Mouse (Mus musculus) liver, embryonic 16.5 days (tissue): ENCODE results near the gene Cd80. TPM values are rescaled to one million over a fixed set of nuclear protein-coding genes. Genes with fewer than 3 reads are reported as not detected.

ENCODE experiments used
- ATAC-seq: fragments of 200-750 bp; cut with Nextera tagmentation; 2 replicates; pipeline ENCODE4 v1.8.0; 2017; ENCODE audit warnings: low read depth, mild to moderate bottlenecking, moderate number of reproducible peaks, moderate library complexity
- H3K27ac ChIP-seq: fragments of 300-500 bp; sonication (generic); 2 replicates; pipeline ENCODE4 v1.5.1; 2014; ENCODE audit warnings: mild to moderate bottlenecking, low read length
- H3K27me3 ChIP-seq: fragments of 300-500 bp; sonication (generic); 2 replicates; pipeline ENCODE4 v1.6.1; 2014; ENCODE audit warnings: low read depth, low read length, mixed read lengths; ENCODE audit not compliant: control insufficient read depth, insufficient read depth
- H3K36me3 ChIP-seq: fragments of 300-500 bp; sonication (generic); 2 replicates; pipeline ENCODE4 v1.6.1; 2014; ENCODE audit warnings: mild to moderate bottlenecking; ENCODE audit not compliant: control insufficient read depth, insufficient read depth
- H3K4me1 ChIP-seq: fragments of 300-500 bp; sonication (generic); 2 replicates; pipeline ENCODE4 v1.6.1; 2014; ENCODE audit warnings: low read depth, low read length, mixed read lengths; ENCODE audit not compliant: control insufficient read depth
- H3K4me2 ChIP-seq: fragments of 300-500 bp; sonication (generic); 2 replicates; pipeline ENCODE4 v1.6.1; 2014; ENCODE audit warnings: low read depth, low read length, mixed read lengths
- H3K4me3 ChIP-seq: fragments of 300-500 bp; sonication (generic); 2 replicates; pipeline ENCODE4 v1.5.1; 2014; ENCODE audit warnings: low read depth, mild to moderate bottlenecking, low read length
- H3K9ac ChIP-seq: fragments of 300-500 bp; sonication (generic); 2 replicates; pipeline ENCODE4 v1.6.1; 2014; ENCODE audit warnings: low read depth, low read length
- H3K9me3 ChIP-seq: fragments of 300-500 bp; sonication (generic); replicated peaks from 2 replicates; pipeline ENCODE4 v1.6.1; 2016; ENCODE audit warnings: low read length; ENCODE audit not compliant: control insufficient read depth
- WGBS: fragments of 180-500 bp; shearing (Covaris S2); extraction: QIAGEN DNeasy Blood & Tissue Kit; methylation state at CpG from one replicate; pipeline ENCODE4 v1.1.7; 2014; ENCODE audit not compliant: insufficient replicate concordance; 5-methylcytosine and 5-hydroxymethylcytosine counted together
- polyA plus RNA-seq: library from polyadenylated mRNA; unstranded; fragments of >200 nt; fragmentation: Nextera tagmentation; extraction: Ambion mirVana; gene quantifications from 2 replicates; pipeline ENCODE4 v1.2.1, GENCODE M21; 2015

The Cd80 gene
- polyA plus RNA-seq, 1 experiment from 2014 or later: 0.21 TPM

- H3K27me3 ChIP-seq: no peaks in the 10 kb centered on the region
- peak within 1 kb of the TSS; percentile 37 for H3K4me2 ChIP-seq
- H3K27ac ChIP-seq: peak within 1 kb of the TSS; percentile 56
- WGBS: 48% methylated on average over 11 of the region's 11 CpGs
- H3K9ac ChIP-seq: peak within 1 kb of the TSS; percentile 10; the same call in 1 of the 2 replicates
- peak; percentile 71 for ATAC-seq
- no peaks in the 10 kb centered on the region for H3K9me3 ChIP-seq
- peaks cover 3% of the 10 kb centered on the region for H3K4me1 ChIP-seq
- no peaks in the 10 kb centered on the region for H3K36me3 ChIP-seq
- peak within 1 kb of the TSS; percentile 37 for H3K4me3 ChIP-seq
Observed at GRCm38 (mm10) chr16:38432498-38433425, 22.6 kb upstream of the Cd80 start, which contains the start of gene Pla1a. Gene Pla1a, minus strand, starts transcription at chr16:38433145.

- H3K27me3 ChIP-seq: no peaks in the 10 kb centered on the region
- no peaks in the 10 kb centered on the region for H3K36me3 ChIP-seq
- WGBS: 78% methylated on average over 8 of the region's 8 CpGs
- H3K4me3 ChIP-seq: no peak overlapping the region
- no peak for ATAC-seq
- peak overlapping the region; percentile 56 for H3K27ac ChIP-seq
- H3K9me3 ChIP-seq: no peaks in the 10 kb centered on the region
- no peak overlapping the region for H3K4me2 ChIP-seq
- peaks cover 3% of the 10 kb centered on the region for H3K4me1 ChIP-seq
- H3K9ac ChIP-seq: no peak overlapping the region
Observed at GRCm38 (mm10) chr16:38433514-38433913, 21.8 kb upstream of the Cd80 start.

GRCm38 (mm10) chr16:38434295-38434795 lies 21.0 kb upstream of the Cd80 start:
- H3K27ac ChIP-seq: no peak overlapping the region
- H3K4me3 ChIP-seq: no peak overlapping the region
- peaks cover 3% of the 10 kb centered on the region for H3K4me1 ChIP-seq
- no peak for ATAC-seq
- no peak overlapping the region for H3K4me2 ChIP-seq
- H3K9me3 ChIP-seq: no peaks in the 10 kb centered on the region
- 75% methylated on average over 4 of the region's 4 CpGs for WGBS
- no peak overlapping the region for H3K9ac ChIP-seq
- H3K27me3 ChIP-seq: no peaks in the 10 kb centered on the region
- no peaks in the 10 kb centered on the region for H3K36me3 ChIP-seq

- Histone ChIP-seq H3K4me1 (no peaks in the 10 kb centered on the region), H3K27ac (no peak overlapping the region), H3K4me2 (no peak overlapping the region), H3K9ac (no peak overlapping the region), H3K36me3 (no peaks in the 10 kb centered on the region), H3K27me3 (no peaks in the 10 kb centered on the region), H3K4me3 (no peak overlapping the region), H3K9me3 (no peaks in the 10 kb centered on the region)
- ATAC-seq: no peak
- 63% methylated on average over 1 of the region's 1 CpGs for WGBS
Observed at GRCm38 (mm10) chr16:38439190-38439589, 16.2 kb upstream of the Cd80 start.

GRCm38 (mm10) chr16:38440403-38440802 lies 15.0 kb upstream of the Cd80 start:
- 64% methylated on average over 6 of the region's 6 CpGs for WGBS
- no peak overlapping the region for H3K4me3 ChIP-seq
- H3K4me1 ChIP-seq: no peaks in the 10 kb centered on the region
- H3K9me3 ChIP-seq: no peaks in the 10 kb centered on the region
- no peak overlapping the region for H3K9ac ChIP-seq
- no peak overlapping the region for H3K4me2 ChIP-seq
- no peaks in the 10 kb centered on the region for H3K27me3 ChIP-seq
- H3K36me3 ChIP-seq: peaks cover 7% of the 10 kb centered on the region
- no peak for ATAC-seq
- H3K27ac ChIP-seq: no peak overlapping the region

GRCm38 (mm10) chr16:38441611-38442010 lies 13.8 kb upstream of the Cd80 start:
- Histone ChIP-seq H3K27me3 (no peaks in the 10 kb centered on the region), H3K27ac (no peak overlapping the region), H3K4me2 (no peak overlapping the region), H3K9ac (no peak overlapping the region), H3K4me1 (no peaks in the 10 kb centered on the region), H3K36me3 (peaks cover 15% of the 10 kb centered on the region), H3K9me3 (no peaks in the 10 kb centered on the region), H3K4me3 (no peak overlapping the region)
- 55% methylated on average over 5 of the region's 5 CpGs for WGBS
- no peak for ATAC-seq

GRCm38 (mm10) chr16:38442216-38442615 lies 13.1 kb upstream of the Cd80 start:
- no peak overlapping the region for H3K4me3 ChIP-seq
- no peak for ATAC-seq
- peaks cover 20% of the 10 kb centered on the region for H3K36me3 ChIP-seq
- H3K27me3 ChIP-seq: no peaks in the 10 kb centered on the region
- H3K4me2 ChIP-seq: no peak overlapping the region
- no peaks in the 10 kb centered on the region for H3K9me3 ChIP-seq
- no peaks in the 10 kb centered on the region for H3K4me1 ChIP-seq
- 71% methylated on average over 8 of the region's 8 CpGs for WGBS
- no peak overlapping the region for H3K9ac ChIP-seq
- H3K27ac ChIP-seq: no peak overlapping the region

- no peaks in the 10 kb centered on the region for H3K9me3 ChIP-seq
- no peak overlapping the region for H3K27ac ChIP-seq
- H3K9ac ChIP-seq: no peak overlapping the region
- no peaks in the 10 kb centered on the region for H3K4me1 ChIP-seq
- no peaks in the 10 kb centered on the region for H3K27me3 ChIP-seq
- no peak overlapping the region for H3K4me2 ChIP-seq
- peaks cover 23% of the 10 kb centered on the region for H3K36me3 ChIP-seq
- no peak overlapping the region for H3K4me3 ChIP-seq
- ATAC-seq: no peak
- WGBS: 87% methylated on average over 7 of the region's 7 CpGs
Observed at GRCm38 (mm10) chr16:38443721-38444464, 11.5 kb upstream of the Cd80 start.
